9 mouse cellular contexts compared by ENCODE assay signal in genomic region chr1:34389234-34389891, GRCm38 (mm10). TPM values are rescaled to one million over a fixed set of nuclear protein-coding genes. Genes with fewer than 3 reads are reported as not detected.
A peak's percentile ranks its signal among the peaks of the same experiment; 100 is the strongest.
DNase-seq lines count a peak whose midpoint lies in the region; ATAC-seq lines count a peak whose summit lies in the region.
"Had no signal": no experiment of that assay in that cellular context is flagged by ENCODE, and none has a peak within 500 bp of the region (broad histone marks: within the 10 kb centered on the region; RNA-seq: fewer than 3 reads in every experiment).

No protein-coding gene starts in this region.

- H3K4me2 ChIP-seq in heart, embryonic 11.5 days, result no peak overlapping the region
- H3K4me2 ChIP-seq in embryonic facial prominence, embryonic 15.5 days (replicated peaks), result no peak overlapping the region
- no peak overlapping the region for H3K4me2 ChIP-seq in hindbrain, embryonic 12.5 days (replicated peaks)
- H3K4me2 ChIP-seq in forebrain, embryonic 12.5 days, result no peak overlapping the region

- no peak for ATAC-seq in heart, embryonic 11.5 days (replicated peaks; ENCODE audit: insufficient number of reproducible peaks, low FRiP score, low TSS enrichment)
- peak; percentile 80 for ATAC-seq in embryonic facial prominence, embryonic 15.5 days (ENCODE audit: insufficient number of reproducible peaks, low FRiP score, low TSS enrichment, low read depth)
- peak; percentile 35 for ATAC-seq in inflammation-experienced regulatory T-cells, adult 6 months
- peak; percentile 33 for ATAC-seq in megakaryocyte, adult 5-6 weeks (ENCODE audit: poor library complexity, severe bottlenecking)
- no peak for ATAC-seq in hindbrain, embryonic 12.5 days (ENCODE audit: low FRiP score)
- ATAC-seq in forebrain, embryonic 12.5 days (ENCODE audit: low FRiP score), result no peak

- H3K36me3 ChIP-seq in heart, embryonic 11.5 days (ENCODE audit: control insufficient read depth, insufficient read depth, low read length), result no peaks in the 10 kb centered on the region
- H3K36me3 ChIP-seq in embryonic facial prominence, embryonic 15.5 days, result no peaks in the 10 kb centered on the region
- H3K36me3 ChIP-seq in hindbrain, embryonic 12.5 days, result no peaks in the 10 kb centered on the region
- no peaks in the 10 kb centered on the region for H3K36me3 ChIP-seq in forebrain, embryonic 12.5 days (replicated peaks)

- peaks cover 4% of the 10 kb centered on the region; the same call in 1 of the 2 replicates for H3K4me1 ChIP-seq in heart, embryonic 11.5 days (ENCODE audit: control insufficient read depth, insufficient read depth, low read length)
- 0 out of 2 replicates have a peak, but pooled peaks cover 5% of the 10 kb centered on the region for H3K4me1 ChIP-seq in embryonic facial prominence, embryonic 15.5 days
- 0 out of 2 replicates have a peak, but pooled peaks cover 2% of the 10 kb centered on the region for H3K4me1 ChIP-seq in hindbrain, embryonic 12.5 days
- H3K4me1 ChIP-seq in forebrain, embryonic 12.5 days, result no peaks in the 10 kb centered on the region

- H3K4me3 ChIP-seq in heart, embryonic 11.5 days (ENCODE audit: low read depth, low read length), result no peak overlapping the region
- no peak overlapping the region for H3K4me3 ChIP-seq in embryonic facial prominence, embryonic 15.5 days (replicated peaks)
- no peak overlapping the region for H3K4me3 ChIP-seq in hindbrain, embryonic 12.5 days
- H3K4me3 ChIP-seq in forebrain, embryonic 12.5 days (replicated peaks), result no peak overlapping the region

- H3K27ac ChIP-seq in heart, embryonic 11.5 days (ENCODE audit: low read depth, low read length), result no peak overlapping the region
- peak overlapping the region; percentile 78 for H3K27ac ChIP-seq in embryonic facial prominence, embryonic 15.5 days (replicated peaks)
- H3K27ac ChIP-seq in hindbrain, embryonic 12.5 days, result no peak overlapping the region
- H3K27ac ChIP-seq in forebrain, embryonic 12.5 days, result no peak overlapping the region

- peak; percentile 95 for DNase-seq in heart, adult 11 months
- no peak for DNase-seq in embryo, embryonic 10 days (ENCODE audit: low spot score)
- DNase-seq: adrenal gland, postnatal 10 days had no signal

- H3K9me3 ChIP-seq in heart, embryonic 11.5 days (replicated peaks; ENCODE audit: control insufficient read depth, low read length), result no peaks in the 10 kb centered on the region
- no peaks in the 10 kb centered on the region for H3K9me3 ChIP-seq in embryonic facial prominence, embryonic 15.5 days (replicated peaks)
- H3K9me3 ChIP-seq in hindbrain, embryonic 12.5 days (replicated peaks), result no peaks in the 10 kb centered on the region
- H3K9me3 ChIP-seq in forebrain, embryonic 12.5 days, result no peaks in the 10 kb centered on the region

- H3K27me3 ChIP-seq in heart, embryonic 11.5 days (ENCODE audit: control insufficient read depth, insufficient read depth, low read length), result no peaks in the 10 kb centered on the region
- no peaks in the 10 kb centered on the region for H3K27me3 ChIP-seq in embryonic facial prominence, embryonic 15.5 days
- H3K27me3 ChIP-seq in hindbrain, embryonic 12.5 days, result no peaks in the 10 kb centered on the region
- no peaks in the 10 kb centered on the region for H3K27me3 ChIP-seq in forebrain, embryonic 12.5 days

- no peak overlapping the region for H3K9ac ChIP-seq in heart, embryonic 11.5 days (ENCODE audit: low read depth, low read length)
- no peak overlapping the region for H3K9ac ChIP-seq in embryonic facial prominence, embryonic 15.5 days
- H3K9ac ChIP-seq in hindbrain, embryonic 12.5 days, result no peak overlapping the region
- H3K9ac ChIP-seq in forebrain, embryonic 12.5 days, result no peak overlapping the region

- WGBS in heart, embryonic 11.5 days (ENCODE audit: insufficient replicate concordance), result 63% methylated on average over 6 of the region's 6 CpGs
- WGBS in embryonic facial prominence, embryonic 15.5 days, result 56% methylated on average over 6 of the region's 6 CpGs
- WGBS in hindbrain, embryonic 12.5 days, result 85% methylated on average over 6 of the region's 6 CpGs
- WGBS in forebrain, embryonic 12.5 days, result 91% methylated on average over 6 of the region's 6 CpGs

RNA-seq across cellular contexts. Expression of gene Ccdc115, which starts 50.1 kb away (rescaled TPM):
- 49.0 and 49.8 TPM in 2 replicates for polyA plus RNA-seq in heart, embryonic 11.5 days (2014; fragmentation: Nextera tagmentation; extraction: Ambion mirVana)
- polyA plus RNA-seq in embryonic facial prominence, embryonic 15.5 days (2015; fragmentation: Nextera tagmentation; extraction: Ambion mirVana), result 57.3 and 58.4 TPM in 2 replicates
- 10 to 100 TPM; 31.8 to 43.9 (median 37.2) TPM for polyA plus RNA-seq in inflammation-experienced regulatory T-cells, adult 6 months (2017; shearing (Covaris generic))
- 47.7 and 48.0 TPM in 2 replicates for total RNA-seq in megakaryocyte, adult 5-6 weeks (2015)
- 42.1 and 55.3 TPM in 2 replicates for total RNA-seq in megakaryocyte, adult 5-6 weeks (2017)
- polyA plus RNA-seq in hindbrain, embryonic 12.5 days (2016; fragmentation: Nextera tagmentation; extraction: Ambion mirVana), result 61.4 and 62.9 TPM in 2 replicates
- polyA plus RNA-seq in forebrain, embryonic 12.5 days (2016; fragmentation: Nextera tagmentation; extraction: Ambion mirVana), result 68.9 and 69.8 TPM in 2 replicates

RNA-seq across cellular contexts. Expression of gene Imp4, which starts 50.3 kb away (rescaled TPM):
- polyA plus RNA-seq in heart, embryonic 11.5 days (2014; fragmentation: Nextera tagmentation; extraction: Ambion mirVana), result 73.0 and 80.8 TPM in 2 replicates
- 69.0 and 69.7 TPM in 2 replicates for polyA plus RNA-seq in embryonic facial prominence, embryonic 15.5 days (2015; fragmentation: Nextera tagmentation; extraction: Ambion mirVana)
- polyA plus RNA-seq in inflammation-experienced regulatory T-cells, adult 6 months (2017; shearing (Covaris generic)), result 100 to 1,000 TPM in 2 of 3 experiments, 10 to 100 TPM in 1; 97.9 to 160 (median 117) TPM
- 29.1 and 30.6 TPM in 2 replicates for total RNA-seq in megakaryocyte, adult 5-6 weeks (2015)
- 13.3 and 14.7 TPM in 2 replicates for total RNA-seq in megakaryocyte, adult 5-6 weeks (2017)
- polyA plus RNA-seq in hindbrain, embryonic 12.5 days (2016; fragmentation: Nextera tagmentation; extraction: Ambion mirVana), result 69.7 and 70.1 TPM in 2 replicates
- 71.8 and 81.3 TPM in 2 replicates for polyA plus RNA-seq in forebrain, embryonic 12.5 days (2016; fragmentation: Nextera tagmentation; extraction: Ambion mirVana)

Comparison
In these comparisons a context has a peak if more than half of its experiments do, and no peak if none do; other contexts are left out.
1. ATAC-seq: peak in embryonic facial prominence, embryonic 15.5 days (single experiment), inflammation-experienced regulatory T-cells, adult 6 months (single experiment) and megakaryocyte, adult 5-6 weeks (single experiment); none in heart, embryonic 11.5 days (single experiment), hindbrain, embryonic 12.5 days (single experiment) and forebrain, embryonic 12.5 days (single experiment).